Mouse (Mus musculus) macrophage (primary cell): ENCODE measurements around the gene Tjp2. TPM values are rescaled to one million over a fixed set of nuclear protein-coding genes. Genes with fewer than 3 reads are reported as not detected.

Experiments used
- H3K27ac ChIP-seq: fragments of 350-480 bp; formaldehyde crosslinking; 2 replicates; pipeline ENCODE4 v1.9.0; 2021
- H3K36me3 ChIP-seq: fragments of 350-480 bp; formaldehyde crosslinking; 2 replicates; pipeline ENCODE4 v1.9.0; 2021; ENCODE audit errors: inconsistent target
- H3K4me3 ChIP-seq: fragments of 350-480 bp; formaldehyde crosslinking; 2 replicates; pipeline ENCODE4 v1.9.0; 2021; ENCODE audit errors: inconsistent target
- H3K79me2 ChIP-seq: fragments of 350-480 bp; formaldehyde crosslinking; 2 replicates; pipeline ENCODE4 v1.9.0; 2021; ENCODE audit errors: inconsistent target
- WGBS: methylation state at CpG from one replicate; pipeline ENCODE4 v1.1.7; 2026; ENCODE audit warnings: inconsistent platforms; ENCODE audit not compliant: missing documents; 5-methylcytosine and 5-hydroxymethylcytosine counted together
- polyA plus RNA-seq: library from polyadenylated mRNA; stranded (reverse); fragments of 250-400 nt; gene quantifications from 3 replicates; pipeline ENCODE4 v1.2.4, GENCODE M21; 2018; ENCODE audit warnings: inconsistent platforms

Gene Tjp2
- polyA plus RNA-seq, 1 experiment from 2014 or later = 7.2 TPM

DNA sequence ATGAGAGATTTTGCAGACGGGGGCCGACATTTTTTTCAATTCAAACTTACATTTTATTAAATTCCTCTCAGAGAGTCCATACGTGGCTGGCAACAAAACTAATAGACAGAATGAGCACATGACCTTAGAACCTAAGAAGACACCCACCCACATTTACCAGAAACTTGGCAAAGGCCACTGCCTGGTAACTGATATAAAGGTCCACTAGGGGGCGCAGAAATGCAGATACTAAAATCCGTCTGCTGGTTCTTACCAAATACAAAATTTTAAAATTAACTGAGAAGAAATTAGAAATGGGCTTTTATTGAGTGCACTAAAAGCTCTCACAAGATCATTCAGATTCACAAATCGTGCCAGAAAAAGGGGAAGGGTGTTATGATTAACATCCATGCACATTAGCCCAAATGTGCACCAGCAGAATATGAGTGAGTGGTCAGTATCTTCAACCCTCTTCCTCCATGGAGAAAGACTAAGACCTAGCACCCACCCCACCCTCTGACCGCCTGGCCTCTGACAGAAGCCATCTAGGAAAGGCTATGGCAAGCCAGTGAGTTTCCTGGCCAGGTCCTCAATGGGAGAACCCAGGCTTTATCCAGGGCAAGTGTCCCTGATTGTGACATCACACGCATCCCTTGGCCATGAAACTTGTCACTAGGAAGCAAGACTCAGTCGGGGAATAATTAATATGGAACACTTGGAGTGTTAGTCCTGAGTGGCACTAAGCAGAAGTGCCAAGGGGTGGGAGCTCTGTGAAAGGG lies 71.4 kb downstream of the Tjp2 start:
- no peak overlapping the region for H3K4me3 ChIP-seq
- 53% methylated on average over 9 of the region's 9 CpGs for WGBS
- no peak overlapping the region for H3K27ac ChIP-seq
- H3K36me3 ChIP-seq = no peaks in the 10 kb centered on the region
- no peaks in the 10 kb centered on the region for H3K79me2 ChIP-seq

DNA sequence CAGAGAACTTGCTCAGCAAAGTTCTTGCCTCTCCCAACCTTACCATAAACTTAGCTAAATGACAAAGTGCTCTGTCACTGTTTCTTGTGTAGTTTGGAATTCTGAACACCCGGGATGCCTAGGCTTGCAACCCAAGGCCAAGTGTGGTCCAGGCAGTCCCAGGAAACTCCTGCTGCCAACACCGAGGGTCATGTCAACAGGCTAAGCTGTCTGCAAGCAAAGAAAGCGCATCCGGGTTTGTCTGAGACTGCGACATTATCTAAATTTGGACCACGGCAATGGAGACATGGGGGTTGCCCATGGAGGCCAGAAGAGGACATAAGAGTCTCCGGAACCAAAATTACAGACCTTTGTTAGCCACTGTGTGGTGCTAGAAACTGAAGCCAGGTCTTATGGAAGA lies 80.8 kb downstream of the Tjp2 start:
- no peak overlapping the region for H3K27ac ChIP-seq
- H3K36me3 ChIP-seq = no peaks in the 10 kb centered on the region
- no peak overlapping the region for H3K4me3 ChIP-seq
- 94% methylated on average over 7 of the region's 7 CpGs for WGBS
- H3K79me2 ChIP-seq = no peaks in the 10 kb centered on the region

- Histone ChIP-seq H3K4me3 (no peak overlapping the region), H3K36me3 (no peaks in the 10 kb centered on the region), H3K27ac (no peak overlapping the region), H3K79me2 (no peaks in the 10 kb centered on the region)
- 93% methylated on average over 12 of the region's 12 CpGs for WGBS
Observed at GRCm38 (mm10) chr19:24142621-24143061, 82.2 kb downstream of the Tjp2 start.

DNA sequence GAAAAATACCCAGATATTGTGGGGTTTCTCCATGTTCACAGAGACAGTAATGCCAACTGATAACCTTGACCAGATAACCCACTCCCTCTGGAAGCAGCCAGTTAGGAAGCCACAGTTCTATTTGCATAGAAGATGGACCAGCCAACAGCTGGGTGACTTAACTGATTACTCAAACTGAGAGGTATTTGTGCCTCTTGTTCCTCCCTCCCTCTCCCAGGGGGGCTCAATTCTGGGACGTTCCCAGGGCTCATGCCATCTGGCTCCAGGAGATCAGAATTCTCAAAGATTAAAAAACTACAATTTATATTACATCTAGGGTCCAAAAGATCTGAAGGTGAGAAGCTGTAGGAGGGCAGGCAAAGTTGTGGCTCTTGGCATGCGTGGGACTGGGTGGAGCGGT lies 84.5 kb downstream of the Tjp2 start:
- WGBS = 94% methylated on average over 3 of the region's 3 CpGs
- H3K27ac ChIP-seq = no peak overlapping the region
- no peaks in the 10 kb centered on the region for H3K79me2 ChIP-seq
- no peak overlapping the region for H3K4me3 ChIP-seq
- H3K36me3 ChIP-seq = no peaks in the 10 kb centered on the region

DNA sequence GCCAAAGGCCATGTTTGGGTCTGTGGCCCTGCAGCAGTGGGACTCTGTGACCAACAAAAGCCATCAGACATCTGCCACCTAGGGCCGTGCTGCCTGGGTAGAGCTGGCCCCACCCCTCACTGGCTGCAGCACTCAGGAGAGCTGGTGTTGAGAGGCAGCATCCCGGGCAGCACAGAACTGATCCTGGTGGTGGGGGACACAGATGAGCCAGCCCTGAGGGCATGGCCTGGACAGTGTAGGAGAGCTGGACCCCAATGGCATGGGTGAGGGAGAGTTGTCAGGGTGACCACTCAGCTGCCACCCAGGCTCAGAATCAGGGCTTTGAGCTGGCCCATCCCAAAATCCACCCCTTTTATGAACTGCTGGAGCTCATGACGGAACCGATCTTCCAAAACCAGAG lies 87.4 kb downstream of the Tjp2 start:
- WGBS = 87% methylated on average over 4 of the region's 4 CpGs

DNA sequence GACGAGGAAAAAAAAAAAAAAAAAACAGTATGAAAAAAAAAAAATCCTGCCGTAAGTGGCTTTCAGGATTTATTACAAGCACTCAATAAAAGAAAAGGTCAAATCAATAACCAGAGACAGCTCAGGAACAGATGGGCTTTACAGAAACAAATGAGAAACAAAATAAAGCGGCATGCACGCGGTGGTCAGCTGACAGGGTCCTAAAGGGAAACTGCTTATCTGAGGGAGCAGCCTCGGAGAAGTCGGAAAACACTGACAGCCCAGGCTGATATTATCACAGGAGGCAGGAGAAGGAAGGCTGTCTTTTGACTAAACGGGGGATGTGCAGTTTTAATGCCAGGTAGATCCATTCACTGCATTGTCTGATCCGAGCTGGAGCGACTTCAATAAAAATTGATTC lies 89.8 kb downstream of the Tjp2 start:
- whole genome bisulfite sequencing = 39% methylated on average over 10 of the region's 10 CpGs
- no peaks in the 10 kb centered on the region for H3K79me2 ChIP-seq
- no peak overlapping the region for H3K27ac ChIP-seq
- H3K4me3 ChIP-seq = no peak overlapping the region
- no peaks in the 10 kb centered on the region for H3K36me3 ChIP-seq

More for the DNA sequence above, 87.4 kb downstream of the Tjp2 start:
- Histone ChIP-seq H3K36me3 (no peaks in the 10 kb centered on the region), H3K79me2 (no peaks in the 10 kb centered on the region), H3K27ac (no peak overlapping the region), H3K4me3 (no peak overlapping the region)

- Histone ChIP-seq H3K36me3 (no peaks in the 10 kb centered on the region), H3K79me2 (no peaks in the 10 kb centered on the region), H3K4me3 (no peak overlapping the region), H3K27ac (no peak overlapping the region)
- 71% methylated on average over 16 of the region's 16 CpGs for WGBS
Observed at GRCm38 (mm10) chr19:24134144-24134911, 90.5 kb downstream of the Tjp2 start.

DNA sequence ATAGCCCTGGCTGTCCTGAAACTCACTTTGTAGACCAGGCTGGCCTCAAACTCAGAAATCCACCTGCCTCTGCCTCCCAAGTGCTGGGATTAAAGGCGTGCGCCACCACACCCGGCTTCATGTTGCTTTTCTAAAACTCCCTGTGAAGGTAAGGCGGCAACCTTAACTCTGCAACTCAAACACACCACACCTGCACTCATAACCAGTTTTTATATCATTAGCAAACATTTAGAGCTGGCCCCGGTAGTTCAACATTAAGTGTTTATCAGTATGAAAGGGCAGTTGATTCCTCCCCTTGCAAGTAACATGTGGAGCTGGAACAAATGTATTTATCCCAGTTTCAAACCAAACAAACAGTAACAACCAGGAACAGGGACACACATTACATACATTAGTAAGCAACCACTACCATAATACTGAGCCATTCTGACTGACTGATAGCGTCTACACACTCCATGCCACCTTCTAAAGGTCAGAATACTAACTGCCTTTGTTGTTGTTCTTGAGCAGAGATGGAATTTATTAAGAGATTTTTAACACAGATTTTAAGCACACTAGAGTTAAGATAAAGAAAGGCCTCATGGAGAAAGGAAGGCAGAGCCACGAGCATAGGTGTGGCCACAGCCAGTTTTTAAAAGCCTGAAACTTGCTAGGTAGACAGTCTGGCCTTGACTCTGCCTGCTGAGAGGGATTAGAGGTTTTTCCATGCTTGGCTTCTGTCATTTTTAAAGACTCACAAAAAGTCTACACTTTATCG lies 101.1 kb downstream of the Tjp2 start:
- 97% methylated on average over 5 of the region's 8 CpGs for WGBS
- Histone ChIP-seq H3K27ac (no peak overlapping the region), H3K36me3 (no peaks in the 10 kb centered on the region), H3K79me2 (no peaks in the 10 kb centered on the region), H3K4me3 (no peak overlapping the region)

GRCm38 (mm10) chr19:24123087-24123486 lies 101.7 kb downstream of the Tjp2 start:
- H3K36me3 ChIP-seq = no peaks in the 10 kb centered on the region
- WGBS = 94% methylated on average over 6 of the region's 6 CpGs
- H3K79me2 ChIP-seq = no peaks in the 10 kb centered on the region
- H3K27ac ChIP-seq = no peak overlapping the region
- H3K4me3 ChIP-seq = no peak overlapping the region

DNA sequence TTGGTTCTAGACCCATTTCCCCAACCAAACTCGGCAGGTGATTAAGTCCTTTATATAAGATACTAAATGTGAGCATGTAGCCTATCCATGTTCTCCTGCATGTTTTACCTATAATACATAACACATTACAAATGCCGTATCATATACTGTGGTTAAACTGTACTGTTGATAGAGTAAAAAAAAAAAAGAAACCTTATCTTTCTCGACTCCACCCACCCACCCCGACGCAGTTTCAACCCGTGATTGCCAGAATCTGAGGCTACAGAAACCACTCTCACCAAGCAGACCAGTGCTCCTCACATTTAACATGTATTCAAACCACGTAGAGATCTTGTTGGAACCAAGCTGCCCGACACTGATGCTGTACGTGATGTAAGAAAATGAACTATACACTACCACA lies 102.2 kb downstream of the Tjp2 start:
- WGBS = 95% methylated on average over 8 of the region's 9 CpGs
- H3K36me3 ChIP-seq = no peaks in the 10 kb centered on the region
- H3K27ac ChIP-seq = no peak overlapping the region
- no peaks in the 10 kb centered on the region for H3K79me2 ChIP-seq
- no peak overlapping the region for H3K4me3 ChIP-seq

- no peak overlapping the region for H3K4me3 ChIP-seq
- H3K36me3 ChIP-seq = no peaks in the 10 kb centered on the region
- WGBS = 94% methylated on average over 4 of the region's 4 CpGs
- no peak overlapping the region for H3K27ac ChIP-seq
- no peaks in the 10 kb centered on the region for H3K79me2 ChIP-seq
Observed at GRCm38 (mm10) chr19:24120811-24121210, 104.0 kb downstream of the Tjp2 start.

GRCm38 (mm10) chr19:24118775-24119174 lies 106.1 kb downstream of the Tjp2 start:
- Histone ChIP-seq H3K27ac (no peak overlapping the region), H3K36me3 (no peaks in the 10 kb centered on the region), H3K4me3 (no peak overlapping the region), H3K79me2 (no peaks in the 10 kb centered on the region)
- 92% methylated on average over 3 of the region's 9 CpGs for WGBS

GRCm38 (mm10) chr19:24111581-24111980 lies 113.2 kb downstream of the Tjp2 start:
- Histone ChIP-seq H3K79me2 (no peaks in the 10 kb centered on the region), H3K27ac (no peak overlapping the region), H3K36me3 (no peaks in the 10 kb centered on the region), H3K4me3 (no peak overlapping the region)
- WGBS = 91% methylated on average over 7 of the region's 7 CpGs

DNA sequence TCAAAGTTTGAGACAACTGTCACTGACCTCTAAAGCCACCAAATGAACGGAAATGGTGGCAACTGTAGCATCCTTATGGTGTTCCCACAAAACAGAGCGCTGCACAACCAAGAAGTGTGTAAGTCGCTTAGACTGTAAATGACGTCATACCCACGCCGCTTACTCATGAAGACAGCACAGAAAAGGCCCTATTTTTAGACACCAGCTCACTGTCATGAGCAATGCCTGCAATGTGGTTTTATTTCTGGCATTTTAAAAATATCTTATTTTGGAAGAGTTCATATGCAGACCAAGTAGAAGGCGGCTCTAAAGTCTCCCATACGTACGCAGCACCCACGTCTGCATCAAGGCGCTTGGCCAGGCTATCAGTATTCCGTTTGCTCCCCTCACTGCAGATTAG lies 117.1 kb downstream of the Tjp2 start:
- Histone ChIP-seq H3K4me3 (no peak overlapping the region), H3K79me2 (no peaks in the 10 kb centered on the region), H3K36me3 (no peaks in the 10 kb centered on the region), H3K27ac (no peak overlapping the region)
- WGBS = 82% methylated on average over 12 of the region's 12 CpGs

GRCm38 (mm10) chr19:24103802-24104201 lies 121.0 kb downstream of the Tjp2 start:
- 94% methylated on average over 3 of the region's 3 CpGs for WGBS
- H3K27ac ChIP-seq = no peak overlapping the region
- no peaks in the 10 kb centered on the region for H3K79me2 ChIP-seq
- H3K36me3 ChIP-seq = no peaks in the 10 kb centered on the region
- no peak overlapping the region for H3K4me3 ChIP-seq
